Mouse (Mus musculus) testis, postnatal 10 days (tissue): ENCODE measurements at regions not wholly inside any gene's neighbourhood (a gene's known extent, or its start where the extent isn't known, plus 50 kb on each side); places are given as distances from the start of the nearest gene placed in this dataset.

Experiments
- DNase-seq: peaks from one replicate; pipeline ENCODE4 v3.0.0; 2021; ENCODE audit warnings: low spot score

DNA sequence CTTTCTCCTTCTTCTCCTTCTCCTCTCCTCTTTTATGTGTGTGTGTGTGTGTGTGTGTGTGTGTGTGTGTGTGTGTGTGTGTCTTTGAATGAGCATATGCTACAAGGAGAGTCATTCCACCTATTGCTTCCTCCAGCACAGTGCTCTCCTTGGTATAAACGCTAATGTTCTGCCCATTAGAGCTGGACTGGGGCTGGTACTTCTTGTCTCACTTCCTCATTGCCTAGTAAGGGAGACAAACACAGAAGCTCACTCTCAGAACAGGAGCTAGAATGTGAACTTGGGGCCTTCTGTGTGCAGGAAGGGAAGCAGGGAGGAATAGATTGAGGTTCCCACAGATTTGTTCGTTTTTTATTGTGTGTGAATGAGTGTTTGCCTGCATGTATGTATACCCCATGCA, 54.9 kb upstream of the Shb start:
- DNase-seq = no peak

DNA sequence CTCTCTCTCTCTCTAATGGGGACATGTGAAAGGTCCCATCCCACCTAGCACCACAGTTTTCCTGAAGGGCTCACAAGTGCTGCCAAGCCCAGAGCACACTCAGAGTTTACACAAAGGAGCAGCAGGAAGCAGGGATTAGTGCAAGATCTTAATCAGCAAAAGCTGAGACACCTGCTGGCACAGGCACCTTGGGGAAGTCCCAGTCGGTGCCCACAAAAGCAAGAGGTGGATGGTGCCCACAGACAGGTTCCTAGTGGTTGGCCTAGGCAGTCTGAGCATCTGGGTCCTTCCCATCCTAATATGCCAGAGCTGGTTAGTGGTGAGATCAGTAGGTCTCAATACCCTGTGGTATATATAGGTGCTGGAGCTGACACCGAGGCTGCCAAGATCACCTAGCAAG, 54.0 kb upstream of the Shb start:
- no peak for DNase-seq

DNA sequence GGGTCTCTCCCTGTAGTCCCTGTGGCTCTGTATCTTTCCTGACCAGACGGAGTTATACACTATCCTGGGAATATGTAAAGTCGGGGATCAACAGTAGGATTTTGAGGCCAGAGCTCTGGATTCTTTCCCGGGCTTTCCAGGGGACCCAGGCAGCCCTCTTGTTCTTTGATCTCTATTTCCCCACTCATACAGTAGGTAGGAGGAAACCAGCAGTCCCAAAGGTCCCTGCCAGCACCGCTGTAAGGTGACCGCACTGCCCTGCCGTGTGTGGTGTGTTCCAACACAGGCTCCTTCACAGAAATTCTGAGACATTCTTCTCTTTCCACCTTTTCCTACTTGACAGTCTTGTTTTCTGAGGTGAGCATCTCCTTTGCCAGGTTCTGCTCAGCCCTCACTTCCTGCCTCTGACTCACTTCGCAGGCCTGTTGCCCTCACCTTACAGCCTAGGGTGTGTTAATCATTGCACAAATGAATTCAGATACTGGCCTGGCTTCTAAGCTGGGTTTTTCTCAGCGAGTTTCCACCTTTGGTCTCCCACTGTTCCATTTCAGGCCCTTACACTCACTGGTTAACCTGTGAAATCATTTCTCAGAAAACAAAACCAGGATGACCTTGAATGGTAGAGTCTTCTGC, 53.0 kb upstream of the Shb start:
- DNase-seq = no peak

DNA sequence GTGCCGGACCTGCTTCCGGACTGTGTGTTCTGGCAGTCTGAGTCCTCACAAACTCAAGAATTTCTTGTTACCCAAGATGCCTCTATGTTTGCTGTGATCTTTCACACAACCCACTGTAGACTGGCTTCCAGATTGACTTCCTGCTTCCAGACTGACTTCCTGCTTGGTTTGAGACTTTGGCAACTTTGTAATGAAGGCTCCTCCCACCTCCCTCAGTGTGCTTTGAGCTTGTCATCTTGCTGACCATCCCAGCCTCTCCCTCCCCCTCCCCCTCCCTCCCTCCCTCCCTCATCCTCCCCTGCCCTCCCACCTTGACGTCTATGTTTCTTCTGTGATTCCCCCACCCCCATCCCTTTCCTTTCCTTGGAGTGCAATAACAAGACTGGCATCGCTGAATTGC, 51.7 kb upstream of the Shb start:
- DNase-seq = no peak

DNA sequence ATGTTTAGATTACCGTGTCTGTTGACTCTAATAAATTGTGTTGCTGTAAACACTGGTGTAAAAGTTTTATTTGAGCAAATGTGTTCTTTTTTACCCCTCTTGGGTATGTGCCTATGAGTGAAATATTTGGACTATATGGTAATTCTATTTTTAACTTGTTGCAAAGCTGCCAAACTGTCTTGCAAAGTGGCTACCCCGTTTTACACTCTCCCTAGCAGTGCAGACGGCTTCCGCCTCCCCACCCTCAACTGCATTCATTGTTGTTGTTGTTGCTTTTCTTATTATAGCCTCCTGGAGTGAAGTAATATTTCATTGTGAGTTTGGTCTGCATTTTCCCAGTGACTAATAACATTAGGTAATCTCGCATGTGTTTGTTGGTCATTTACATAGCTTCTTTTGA, 50.2 kb upstream of the Shb start:
- DNase-seq = no peak
